Mouse (Mus musculus) kidney, adult 2 months (tissue): ENCODE data around the gene Gsk3a. TPM values are rescaled to one million over a fixed set of nuclear protein-coding genes. Genes with fewer than 3 reads are reported as not detected.

Source experiments
- DNase-seq: peaks from one replicate; pipeline ENCODE4 v3.0.0; 2021
- H3K27ac ChIP-seq: fragments of 200-500 bp; 2 replicates; pipeline ENCODE4 v1.5.1; 2012; ENCODE audit warnings: low read depth, low read length, control low read depth, inconsistent platforms; ENCODE audit not compliant: insufficient read depth
- H3K27me3 ChIP-seq: fragments of 200-500 bp; replicated peaks from 2 replicates; pipeline ENCODE4 v1.6.1; 2012; ENCODE audit warnings: mild to moderate bottlenecking, moderate library complexity, low read length, inconsistent platforms; ENCODE audit not compliant: control insufficient read depth, insufficient read depth
- H3K36me3 ChIP-seq: fragments of 200-500 bp; 2 replicates; pipeline ENCODE4 v1.6.1; 2012; ENCODE audit warnings: mild to moderate bottlenecking, moderate library complexity, low read length, inconsistent platforms; ENCODE audit not compliant: control insufficient read depth, insufficient read depth
- H3K4me1 ChIP-seq: fragments of 200-500 bp; 2 replicates; pipeline ENCODE4 v1.6.1; 2011; ENCODE audit warnings: low read length; ENCODE audit not compliant: control insufficient read depth, insufficient read depth
- H3K4me3 ChIP-seq: fragments of 200-500 bp; 2 replicates; pipeline ENCODE4 v1.5.1; 2011; ENCODE audit warnings: mild to moderate bottlenecking, low read depth, low read length, control low read depth; ENCODE audit not compliant: insufficient read depth
- CTCF ChIP-seq: fragments of 200-500 bp; conservative IDR thresholded peaks from 2 replicates; pipeline ENCODE4 v1.5.1; 2011; ENCODE audit warnings: low read depth, mild to moderate bottlenecking, control low read depth, low read length, moderate library complexity, mixed read lengths; ENCODE audit not compliant: insufficient read depth, insufficient read length
- POLR2A ChIP-seq: fragments of 200-500 bp; IDR thresholded peaks from one replicate; pipeline ENCODE4 v1.6.1; 2011; ENCODE audit warnings: low read depth, low read length, control low read depth
- WGBS: fragments of 180-500 bp; shearing (Covaris S2); methylation state at CpG from one replicate; pipeline ENCODE4 v1.1.7; 2018; 5-methylcytosine and 5-hydroxymethylcytosine counted together
- polyA plus RNA-seq: library from polyadenylated mRNA; depleted of rRNA; stranded (reverse); fragments of >200 nt; gene quantifications from 2 replicates; pipeline ENCODE4 v1.2.3, GENCODE M21; 2012

The Gsk3a gene
- polyA plus RNA-seq, 1 experiment, result 128 TPM

GRCm38 (mm10) chr7:25271651-25272444, 34.2 kb upstream of the Gsk3a start:
- peaks cover 13% of the 10 kb centered on the region for H3K4me1 ChIP-seq
- DNase-seq, result no peak
- H3K36me3 ChIP-seq, result no peaks in the 10 kb centered on the region
- TF ChIP-seq POLR2A (no peak), CTCF (no peak)
- no peaks in the 10 kb centered on the region for H3K27me3 ChIP-seq
- H3K27ac ChIP-seq, result no peak overlapping the region
- no peak overlapping the region for H3K4me3 ChIP-seq
- 93% methylated on average over 30 of the region's 30 CpGs for WGBS

DNA sequence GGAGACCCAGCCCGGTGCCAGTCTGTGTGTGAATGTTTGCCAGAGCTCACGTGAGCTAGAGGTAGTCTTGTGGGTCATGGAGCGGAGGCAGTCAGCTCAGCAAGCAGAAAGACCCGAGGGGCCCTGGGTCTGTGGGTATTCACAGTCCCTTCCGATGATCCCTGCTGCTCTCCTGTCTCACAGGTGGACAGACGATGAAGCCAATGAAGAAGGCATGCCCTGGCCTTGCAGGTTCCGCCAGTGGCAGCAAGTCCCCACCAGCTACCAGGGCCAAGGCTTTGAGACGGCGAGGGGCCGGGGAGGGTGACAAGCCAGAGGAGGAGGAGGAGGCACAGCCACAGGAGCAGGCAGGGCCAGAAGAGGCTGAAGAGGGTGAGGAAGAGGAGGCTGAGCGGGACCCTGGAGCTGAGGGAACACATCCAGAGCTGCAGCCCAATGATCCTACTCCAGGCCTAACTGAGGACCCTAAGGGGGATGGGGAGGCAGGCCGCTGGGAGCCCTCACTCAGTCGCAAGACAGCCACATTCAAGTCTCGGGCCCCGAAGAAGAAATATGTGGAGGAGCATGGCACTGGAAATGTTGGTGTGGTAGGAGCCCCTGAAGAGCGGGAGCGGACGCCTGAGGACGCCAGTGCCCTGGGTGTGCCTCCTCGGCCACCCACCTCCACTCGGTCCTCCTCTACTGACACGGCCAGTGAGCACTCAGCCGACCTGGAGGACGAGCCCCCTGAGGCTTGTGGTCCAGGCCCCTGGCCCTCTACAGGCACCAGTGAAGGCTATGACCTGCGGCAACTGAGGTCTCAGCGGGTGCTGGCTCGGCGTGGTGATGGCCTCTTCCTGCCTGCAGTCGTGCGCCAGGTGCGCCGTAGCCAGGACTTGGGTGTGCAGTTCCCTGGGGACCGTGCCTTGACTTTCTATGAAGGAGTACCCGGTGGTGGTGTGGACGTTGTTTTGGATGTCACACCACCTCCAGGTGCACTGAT, 33.3 kb upstream of the Gsk3a start:
- WGBS, result 75% methylated on average over 35 of the region's 35 CpGs
- TF ChIP-seq CTCF, result no peak
- no peak for TF ChIP-seq POLR2A
- Histone ChIP-seq H3K36me3 (no peaks in the 10 kb centered on the region), H3K27ac (no peak overlapping the region), H3K4me1 (peaks cover 9% of the 10 kb centered on the region), H3K4me3 (no peak overlapping the region), H3K27me3 (no peaks in the 10 kb centered on the region)
- DNase-seq, result no peak

DNA sequence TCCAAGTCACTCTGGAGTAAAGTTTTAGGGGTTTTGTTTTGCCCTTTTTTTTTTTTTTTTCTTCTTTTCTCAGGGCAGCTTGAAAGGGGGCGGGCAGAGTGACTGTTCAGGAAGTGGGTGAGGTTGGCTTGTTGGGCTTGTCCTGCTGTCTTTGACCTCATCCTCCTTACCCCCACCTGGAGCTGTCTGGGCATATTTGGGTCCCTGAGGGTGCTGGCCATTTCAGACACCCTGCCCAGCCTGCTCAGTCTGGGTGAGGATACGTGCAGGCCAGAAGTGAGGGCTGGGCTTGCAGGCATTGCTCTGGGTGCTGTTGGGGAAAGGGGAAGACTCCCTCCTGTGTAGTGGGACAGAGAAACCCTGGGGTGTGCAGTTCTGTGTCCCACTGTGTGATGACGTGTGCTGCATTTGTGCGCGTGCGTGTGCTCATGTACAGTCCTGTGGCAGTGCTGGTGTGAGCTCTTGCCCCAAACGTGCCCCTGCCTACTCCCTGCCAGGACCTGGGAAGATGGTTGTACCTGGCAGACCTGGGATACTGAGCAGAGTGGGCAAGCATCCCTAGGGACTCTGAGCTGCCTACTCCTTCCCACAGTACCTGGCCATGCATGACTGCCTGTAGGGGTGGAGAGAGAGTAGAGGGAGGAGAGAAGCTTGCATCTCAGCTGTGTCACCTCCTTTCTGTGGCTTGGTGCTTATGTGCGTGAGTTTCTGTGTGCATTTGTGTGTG, 32.1 kb upstream of the Gsk3a start:
- peak; percentile 63 for DNase-seq
- Histone ChIP-seq H3K4me3 (no peak overlapping the region), H3K27ac (no peak overlapping the region), H3K36me3 (no peaks in the 10 kb centered on the region), H3K27me3 (no peaks in the 10 kb centered on the region), H3K4me1 (peaks cover 9% of the 10 kb centered on the region)
- 39% methylated on average over 8 of the region's 8 CpGs for WGBS
- TF ChIP-seq POLR2A, result no peak
- no peak for TF ChIP-seq CTCF

- Histone ChIP-seq H3K36me3 (no peaks in the 10 kb centered on the region), H3K27ac (peak overlapping the region; percentile 21; the same call in 1 of the 2 replicates), H3K4me1 (peaks cover 9% of the 10 kb centered on the region), H3K27me3 (no peaks in the 10 kb centered on the region), H3K4me3 (peak overlapping the region; percentile 77)
- 18% methylated on average over 4 of the region's 4 CpGs for WGBS
- DNase-seq, result no peak
- TF ChIP-seq POLR2A (no peak), CTCF (no peak)
Observed at GRCm38 (mm10) chr7:25269029-25269428, 31.4 kb upstream of the Gsk3a start.

DNA sequence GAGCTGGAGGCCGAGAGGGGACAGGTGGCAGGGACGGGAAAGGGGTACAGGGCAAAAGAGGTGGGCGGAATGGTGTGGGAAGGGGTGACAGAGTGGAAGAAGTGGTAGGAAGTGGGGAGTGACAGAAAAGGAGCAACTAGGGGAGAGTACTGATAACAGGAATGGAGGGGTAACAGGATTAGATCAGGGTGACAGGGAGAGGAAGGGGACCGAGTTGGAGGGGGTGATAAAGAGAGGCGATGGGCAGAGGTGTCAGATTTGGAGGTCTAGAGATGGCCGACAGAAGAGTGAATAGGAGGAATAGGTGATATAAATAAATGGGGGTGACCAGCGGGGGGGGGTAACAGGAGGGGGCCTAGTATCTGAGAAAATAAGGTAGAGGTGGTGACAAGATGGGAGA, 30.9 kb upstream of the Gsk3a start:
- Histone ChIP-seq H3K36me3 (no peaks in the 10 kb centered on the region), H3K27ac (peak overlapping the region; percentile 63), H3K4me1 (peaks cover 9% of the 10 kb centered on the region), H3K27me3 (no peaks in the 10 kb centered on the region), H3K4me3 (peak overlapping the region; percentile 77)
- no peak for DNase-seq
- 2% methylated on average over 7 of the region's 7 CpGs for WGBS
- TF ChIP-seq POLR2A (no peak), CTCF (no peak)

DNA sequence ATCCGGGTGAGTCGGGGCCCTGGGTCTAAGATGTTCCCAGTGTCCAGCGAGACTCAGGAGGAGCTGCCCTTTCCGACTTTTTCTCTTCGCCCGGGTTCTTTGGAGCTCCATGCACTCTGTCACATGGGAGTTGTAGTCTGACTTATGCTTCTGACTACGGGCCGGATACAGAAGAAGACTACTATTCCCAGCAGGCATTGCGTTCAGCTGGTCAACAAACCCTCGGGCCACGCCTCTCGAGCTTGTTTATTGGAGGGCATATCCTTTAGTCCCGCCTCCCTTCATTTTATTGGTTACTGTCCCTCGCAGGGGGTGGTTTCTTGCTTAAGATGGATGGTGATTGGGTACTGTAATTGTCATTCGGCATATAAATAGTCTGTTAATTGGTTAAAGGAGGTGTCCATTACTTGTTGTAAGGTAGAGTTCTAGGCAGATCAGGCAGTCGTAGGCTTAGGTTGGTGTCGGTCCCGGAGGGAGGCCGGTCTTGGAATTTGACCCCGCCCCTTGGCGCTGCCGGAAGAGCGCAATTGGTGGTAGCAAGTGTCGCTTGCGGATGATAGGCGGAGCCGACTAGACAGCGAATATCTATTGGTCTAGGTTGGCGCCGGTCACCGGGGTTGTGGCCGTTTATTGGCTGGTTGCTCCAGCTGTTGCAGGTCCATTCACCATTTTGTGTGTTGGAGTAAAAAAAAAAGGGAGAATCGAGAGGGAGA, 30.3 kb upstream of the Gsk3a start:
- H3K27me3 ChIP-seq, result no peaks in the 10 kb centered on the region
- no peak for TF ChIP-seq POLR2A
- no peak for TF ChIP-seq CTCF
- WGBS, result under 1% methylated on average over 33 of the region's 33 CpGs
- peak; percentile 100 for DNase-seq
- peak overlapping the region; percentile 98 for H3K27ac ChIP-seq
- H3K4me3 ChIP-seq, result peak overlapping the region; percentile 77
- no peaks in the 10 kb centered on the region for H3K36me3 ChIP-seq
- H3K4me1 ChIP-seq, result peaks cover 9% of the 10 kb centered on the region
